Mouse (Mus musculus): ENCODE data around the gene Zc3h6. TPM values are rescaled to one million over a fixed set of nuclear protein-coding genes. Genes with fewer than 3 reads are reported as not detected.

Gene Zc3h6
- total RNA-seq (2014; fragmentation: Nextera tagmentation), result 5.5 and 8.7 TPM in 2 replicates
- total RNA-seq (2017), result 3.3 and 6.2 TPM in 2 replicates

- peak; percentile 98 for ATAC-seq (replicated peaks; ENCODE audit: low FRiP score, low TSS enrichment, poor library complexity, severe bottlenecking)
Measured at GRCm38 (mm10) chr2:128966641-128967580, at the start of gene Zc3h6. TSS of gene Zc3h6 (plus strand) at chr2:128967402.

- no peak for ATAC-seq (replicated peaks; ENCODE audit: low FRiP score, low TSS enrichment, poor library complexity, severe bottlenecking)
Measured at GRCm38 (mm10) chr2:128924799-128925198, 42.4 kb upstream of the Zc3h6 start.

GRCm38 (mm10) chr2:128928446-128928845, 38.8 kb upstream of the Zc3h6 start:
- ATAC-seq (replicated peaks; ENCODE audit: low FRiP score, low TSS enrichment, poor library complexity, severe bottlenecking), result no peak

- ATAC-seq (replicated peaks; ENCODE audit: low FRiP score, low TSS enrichment, poor library complexity, severe bottlenecking), result no peak
Measured at GRCm38 (mm10) chr2:128930704-128931103, 36.5 kb upstream of the Zc3h6 start.

GRCm38 (mm10) chr2:128936256-128936655, 30.9 kb upstream of the Zc3h6 start:
- no peak for ATAC-seq (replicated peaks; ENCODE audit: low FRiP score, low TSS enrichment, poor library complexity, severe bottlenecking)

GRCm38 (mm10) chr2:128943538-128944528, 23.4 kb upstream of the Zc3h6 start, which contains the start of gene Zc3h8:
TSS of gene Zc3h8 (minus strand) at chr2:128944077.
- peak; percentile 95 for ATAC-seq (replicated peaks; ENCODE audit: low FRiP score, low TSS enrichment, poor library complexity, severe bottlenecking)

- ATAC-seq (replicated peaks; ENCODE audit: low FRiP score, low TSS enrichment, poor library complexity, severe bottlenecking), result 0 out of 2 replicates have a peak, but pooled peaks have one; percentile 45
Measured at GRCm38 (mm10) chr2:128947962-128948588, 19.1 kb upstream of the Zc3h6 start.

- ATAC-seq (replicated peaks; ENCODE audit: low FRiP score, low TSS enrichment, poor library complexity, severe bottlenecking), result no peak
Measured at GRCm38 (mm10) chr2:128954186-128954585, 13.0 kb upstream of the Zc3h6 start.

GRCm38 (mm10) chr2:128965505-128966105, 1.6 kb upstream of the Zc3h6 start:
- ATAC-seq (replicated peaks; ENCODE audit: low FRiP score, low TSS enrichment, poor library complexity, severe bottlenecking), result no peak

- ATAC-seq (replicated peaks; ENCODE audit: low FRiP score, low TSS enrichment, poor library complexity, severe bottlenecking), result no peak
Measured at GRCm38 (mm10) chr2:128966236-128966635, 966 bp upstream of the Zc3h6 start.

GRCm38 (mm10) chr2:128967661-128968441, 649 bp downstream of the Zc3h6 start, which contains the start of gene Gm10762:
TSS of gene Gm10762 (minus strand) at chr2:128967725.
- ATAC-seq (replicated peaks; ENCODE audit: low FRiP score, low TSS enrichment, poor library complexity, severe bottlenecking), result peak; percentile 28

GRCm38 (mm10) chr2:128968475-128969083, 1.4 kb downstream of the Zc3h6 start:
- no peak for ATAC-seq (replicated peaks; ENCODE audit: low FRiP score, low TSS enrichment, poor library complexity, severe bottlenecking)

- ATAC-seq (replicated peaks; ENCODE audit: low FRiP score, low TSS enrichment, poor library complexity, severe bottlenecking), result no peak
Measured at GRCm38 (mm10) chr2:128972301-128972700, 5.1 kb downstream of the Zc3h6 start.

GRCm38 (mm10) chr2:128975572-128975971, 8.4 kb downstream of the Zc3h6 start:
- ATAC-seq (replicated peaks; ENCODE audit: low FRiP score, low TSS enrichment, poor library complexity, severe bottlenecking), result no peak

- ATAC-seq (replicated peaks; ENCODE audit: low FRiP score, low TSS enrichment, poor library complexity, severe bottlenecking), result no peak
Measured at GRCm38 (mm10) chr2:128984746-128985145, 17.5 kb downstream of the Zc3h6 start.

GRCm38 (mm10) chr2:129004872-129005271, 37.7 kb downstream of the Zc3h6 start:
- ATAC-seq (replicated peaks; ENCODE audit: low FRiP score, low TSS enrichment, poor library complexity, severe bottlenecking), result no peak

- peak; percentile 81 for ATAC-seq (replicated peaks; ENCODE audit: low FRiP score, low TSS enrichment, poor library complexity, severe bottlenecking)
Measured at GRCm38 (mm10) chr2:129006194-129006749, 39.1 kb downstream of the Zc3h6 start.
